Mouse (Mus musculus) cerebellum, adult 11 months (tissue): ENCODE measurements around the gene Gpalpp1.
A peak's percentile ranks its signal among the peaks of the same experiment; 100 is the strongest.

Experiments
- DNase-seq: peaks from one replicate; pipeline ENCODE4 v3.0.0; 2022

Gpalpp1 gene

GRCm38 (mm10) chr14:76097815-76098214, 12.7 kb downstream of the Gpalpp1 start:
- DNase-seq, result no peak

DNA sequence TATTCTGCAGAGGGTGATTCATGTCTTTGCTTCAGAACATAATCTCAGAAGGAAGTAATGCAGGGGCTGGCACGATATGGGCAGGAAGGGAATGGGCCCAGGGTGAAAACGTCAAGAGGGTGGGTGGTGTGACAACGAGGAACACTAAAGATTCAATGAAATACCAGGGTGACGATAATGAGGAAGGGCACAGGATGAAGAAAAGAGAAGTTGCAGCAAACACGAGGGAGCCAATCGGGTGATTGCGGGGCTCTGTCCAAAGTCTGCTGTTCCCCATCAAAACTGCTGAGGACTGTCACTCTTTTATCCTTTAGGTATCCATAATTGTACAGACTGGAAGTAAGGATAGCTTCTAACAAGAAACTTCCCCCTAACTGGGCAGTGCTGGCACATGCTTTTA, 13.3 kb downstream of the Gpalpp1 start:
- no peak for DNase-seq

DNA sequence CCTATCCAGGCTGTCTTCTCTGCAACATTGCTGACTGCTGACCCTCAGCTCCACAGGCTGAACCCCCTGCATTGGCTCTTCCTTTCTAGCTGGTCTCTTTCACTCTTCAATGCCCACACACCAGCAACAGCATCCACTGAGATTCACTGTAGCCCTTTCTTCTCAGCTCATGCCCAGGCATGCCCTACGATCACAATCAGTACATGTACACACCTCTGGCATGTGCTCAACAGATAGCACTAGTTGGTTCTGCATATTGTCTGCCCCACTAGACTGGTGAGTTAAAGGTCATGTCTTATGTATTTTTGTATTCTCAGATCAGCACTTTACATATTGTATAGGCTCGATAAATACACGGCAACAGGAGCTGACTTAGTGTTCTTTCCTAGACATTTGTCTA, 26.4 kb downstream of the Gpalpp1 start:
- DNase-seq, result no peak

- DNase-seq, result no peak
Measured at GRCm38 (mm10) chr14:76082086-76082636, 28.4 kb downstream of the Gpalpp1 start.

- no peak for DNase-seq
Measured at GRCm38 (mm10) chr14:76081451-76081850, 29.1 kb downstream of the Gpalpp1 start.

GRCm38 (mm10) chr14:76077088-76077491, 33.5 kb downstream of the Gpalpp1 start:
- DNase-seq, result peak; percentile 17

GRCm38 (mm10) chr14:76076602-76077001, 34.0 kb downstream of the Gpalpp1 start:
- no peak for DNase-seq

- no peak for DNase-seq
Measured at GRCm38 (mm10) chr14:76075721-76076120, 34.8 kb downstream of the Gpalpp1 start.

- DNase-seq, result no peak
Measured at GRCm38 (mm10) chr14:76074206-76074605, 36.4 kb downstream of the Gpalpp1 start.

DNA sequence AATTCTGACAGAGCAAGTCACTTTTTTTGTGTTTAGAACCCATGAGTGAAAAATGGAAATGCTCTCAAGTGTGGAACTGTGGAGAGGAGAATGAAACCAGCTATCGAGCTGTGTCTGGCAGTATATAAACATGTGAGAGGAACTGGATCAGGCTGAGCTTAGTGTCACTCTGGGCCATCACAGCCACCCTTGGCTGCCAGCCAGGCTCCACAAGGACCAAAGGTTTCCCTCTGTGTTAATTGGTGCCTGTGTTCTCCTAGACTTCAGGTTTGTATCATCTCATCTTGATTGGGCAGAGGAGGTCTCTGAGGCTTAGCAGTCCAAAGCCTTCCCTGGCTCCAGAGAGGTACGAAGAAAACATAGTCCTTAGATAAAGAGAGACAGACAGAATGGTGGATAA, 37.9 kb downstream of the Gpalpp1 start:
- DNase-seq, result no peak

DNA sequence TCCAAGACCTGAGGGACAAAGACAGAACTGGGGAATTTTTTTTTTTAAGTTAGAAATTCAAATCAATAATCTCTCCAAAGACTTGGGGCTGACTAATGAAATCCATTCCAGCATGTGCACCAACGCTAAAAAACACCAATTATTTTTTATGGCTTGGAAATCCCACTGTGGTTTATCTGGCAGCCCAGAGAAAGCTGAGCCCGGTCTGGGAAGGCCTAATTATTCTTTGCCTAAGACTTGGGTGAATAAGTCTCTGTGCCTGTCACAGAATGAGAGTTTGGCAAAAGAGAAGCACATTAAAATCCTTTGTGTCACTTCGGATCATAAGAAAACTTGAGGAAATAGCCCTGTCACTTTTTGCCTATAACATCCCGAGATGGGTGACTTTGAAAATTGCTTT, 41.3 kb downstream of the Gpalpp1 start:
- DNase-seq, result no peak

GRCm38 (mm10) chr14:76068296-76068695, 42.3 kb downstream of the Gpalpp1 start:
- no peak for DNase-seq

- no peak for DNase-seq
Measured at GRCm38 (mm10) chr14:76067237-76067636, 43.3 kb downstream of the Gpalpp1 start.

- DNase-seq, result no peak
Measured at GRCm38 (mm10) chr14:76059441-76059840, 51.1 kb downstream of the Gpalpp1 start.

- no peak for DNase-seq
Measured at GRCm38 (mm10) chr14:76053726-76054125, 56.8 kb downstream of the Gpalpp1 start.

- no peak for DNase-seq
Measured at GRCm38 (mm10) chr14:76051966-76052365, 58.6 kb downstream of the Gpalpp1 start.

DNA sequence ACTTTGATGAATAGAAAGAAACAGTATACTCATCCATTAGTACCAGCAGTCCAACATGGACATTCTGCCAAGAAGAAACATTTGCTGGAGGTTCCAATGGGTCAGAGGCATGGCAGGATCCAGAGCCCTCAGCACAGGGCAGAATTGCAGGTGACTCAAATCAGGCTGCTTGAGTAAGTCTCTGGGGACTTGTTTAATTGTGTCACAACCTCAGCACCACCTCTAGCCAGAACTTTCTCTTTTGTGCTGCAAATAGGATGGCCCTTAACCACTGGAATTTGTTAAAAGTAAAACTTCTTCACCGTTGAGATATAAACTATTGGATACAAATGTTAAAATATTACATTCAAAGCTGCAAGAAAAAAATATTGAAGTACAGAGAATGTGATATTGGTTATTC, 64.8 kb downstream of the Gpalpp1 start:
- DNase-seq, result no peak

DNA sequence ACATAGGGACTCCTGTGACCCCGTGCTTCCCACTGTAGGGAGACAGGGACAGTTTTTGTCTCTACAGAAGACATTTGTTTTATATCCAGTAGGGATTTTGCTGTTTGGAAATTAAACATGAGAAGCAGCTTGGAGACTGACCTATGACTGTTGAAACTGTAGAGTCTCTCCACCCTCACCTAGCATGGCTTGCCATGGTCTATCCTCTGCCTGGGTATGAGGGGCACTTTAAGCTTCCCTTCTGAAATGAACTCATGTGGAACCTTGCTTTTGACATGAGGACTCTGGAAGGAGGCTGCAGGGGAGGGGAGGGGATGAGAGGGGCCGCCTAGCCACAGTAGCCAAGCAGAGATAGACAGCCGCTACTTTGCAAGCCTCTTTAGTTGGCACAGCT, 66.4 kb downstream of the Gpalpp1 start:
- no peak for DNase-seq

- DNase-seq, result no peak
Measured at GRCm38 (mm10) chr14:76043251-76044163, 67.1 kb downstream of the Gpalpp1 start.
